Mouse (Mus musculus) cerebellum, adult 2 months (tissue): ENCODE results near the gene Nxph1.

ENCODE experiments used
- CTCF ChIP-seq: fragments of 200-500 bp; IDR thresholded peaks from 2 replicates; pipeline ENCODE4 v1.5.1; 2011; ENCODE audit warnings: low read depth, mild to moderate bottlenecking, control low read depth, low read length, moderate library complexity, borderline replicate concordance; ENCODE audit not compliant: insufficient read depth
- POLR2A ChIP-seq: fragments of 200-500 bp; IDR thresholded peaks from 2 replicates; pipeline ENCODE4 v1.6.1; 2011; ENCODE audit warnings: low read length, control low read depth, borderline replicate concordance; ENCODE audit not compliant: insufficient read depth

GRCm38 (mm10) chr6:8907917-8908316, 40.3 kb upstream of the Nxph1 start:
- TF ChIP-seq CTCF, result no peak
- TF ChIP-seq POLR2A, result no peak
